Mouse (Mus musculus) spleen, postnatal 10 days (tissue): ENCODE data around the gene 9130023H24Rik.

ENCODE experiments used
- DNase-seq, 2 experiments: peaks; one replicate each; pipeline ENCODE4 v3.0.0; 2021 to 2022; ENCODE audit warnings: low spot score in 2 of 2

The 9130023H24Rik gene

DNA sequence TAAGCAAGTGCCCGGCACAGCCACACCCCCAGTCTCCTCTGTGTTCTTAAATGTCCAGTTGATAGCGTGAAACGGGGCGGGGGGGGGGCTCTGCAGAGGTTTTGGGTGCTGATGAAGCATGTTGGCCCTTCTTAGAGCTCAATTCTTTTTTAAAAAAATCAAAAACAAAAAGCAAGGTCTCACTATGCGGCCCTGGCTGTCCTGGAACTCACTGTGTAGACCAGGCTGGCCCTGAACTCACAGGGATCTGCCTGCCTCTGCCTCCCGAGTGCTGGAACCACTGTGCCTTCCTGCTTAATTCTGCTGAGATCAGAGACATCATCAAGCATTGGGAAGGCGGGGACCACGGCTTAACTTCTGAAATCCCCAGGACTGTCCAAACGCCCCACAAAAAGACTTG is 36.2 kb downstream of the 9130023H24Rik start:
- DNase-seq = no peak
